Mouse (Mus musculus) liver, embryonic 14.5 days (tissue): ENCODE results near the gene Olfr1241.

ENCODE experiments used
- CTCF ChIP-seq: IDR thresholded peaks from 2 replicates; pipeline ENCODE4 v1.5.1; 2016; ENCODE audit warnings: antibody characterized with exemption, low read depth, control low read depth
- EP300 ChIP-seq: IDR thresholded peaks from 2 replicates; pipeline ENCODE4 v1.6.1; 2016; ENCODE audit warnings: antibody characterized with exemption, low read depth

DNA sequence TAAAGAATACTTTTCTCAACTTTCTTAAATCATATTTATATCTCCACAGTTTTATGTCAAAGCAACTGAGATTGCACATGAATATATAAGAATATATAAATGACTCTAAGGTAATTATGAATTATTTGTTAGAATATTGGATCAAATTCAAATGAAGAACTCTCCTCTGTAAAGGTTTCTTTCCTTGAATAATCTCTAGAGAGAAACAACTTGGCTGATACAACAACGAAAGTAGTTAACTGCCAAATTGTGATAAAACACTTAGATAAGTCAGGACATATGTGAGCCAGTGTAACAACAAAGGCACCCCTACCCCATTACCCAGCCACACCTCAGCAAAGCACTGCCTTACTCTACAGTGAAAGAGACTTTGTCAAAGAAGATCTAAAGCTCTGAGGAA, 11.3 kb upstream of the Olfr1241 start, which contains the start of gene Olfr1242:
- TF ChIP-seq EP300 (no peak), CTCF (no peak)
